Mouse (Mus musculus) liver, postnatal 0 days (tissue): ENCODE measurements at regions not wholly inside any gene's neighbourhood (a gene's known extent, or its start where the extent isn't known, plus 50 kb on each side); places are given as distances from the start of the nearest gene placed in this dataset.

Experiments used
- CTCF ChIP-seq: sonication (generic); IDR thresholded peaks from 2 replicates; pipeline ENCODE4 v1.5.1; 2016; ENCODE audit warnings: antibody characterized with exemption, low read depth
- EP300 ChIP-seq: IDR thresholded peaks from 2 replicates; pipeline ENCODE4 v1.6.1; 2016; ENCODE audit warnings: antibody characterized with exemption, low read depth, mild to moderate bottlenecking

DNA sequence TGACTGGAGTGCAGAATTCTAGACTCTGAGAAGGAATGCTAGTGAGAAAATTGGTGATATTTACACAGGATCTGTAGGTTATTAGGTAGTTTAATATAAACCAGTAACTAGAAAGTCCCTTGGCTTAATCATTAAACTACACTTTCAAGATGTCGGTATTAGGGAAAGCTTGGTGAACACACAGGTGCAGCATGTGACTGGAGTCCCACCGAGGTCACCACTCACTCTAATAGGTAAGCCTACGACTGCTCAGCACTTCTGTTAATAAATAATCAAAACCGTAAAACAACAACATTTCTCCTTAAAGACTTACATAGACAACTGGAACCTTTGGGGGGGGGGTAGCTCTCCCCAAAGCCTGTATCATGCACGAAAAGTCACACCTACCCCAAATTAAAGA lies 125.1 kb downstream of the Polr2m start:
- no peak for TF ChIP-seq EP300
- TF ChIP-seq CTCF, result no peak
